Mouse (Mus musculus): ENCODE results near the gene Tbc1d17. TPM values are rescaled to one million over a fixed set of nuclear protein-coding genes. Genes with fewer than 3 reads are reported as not detected.

The Tbc1d17 gene
- polyA plus RNA-seq, 1 experiment from 2014 or later: 74.1 TPM

DNA sequence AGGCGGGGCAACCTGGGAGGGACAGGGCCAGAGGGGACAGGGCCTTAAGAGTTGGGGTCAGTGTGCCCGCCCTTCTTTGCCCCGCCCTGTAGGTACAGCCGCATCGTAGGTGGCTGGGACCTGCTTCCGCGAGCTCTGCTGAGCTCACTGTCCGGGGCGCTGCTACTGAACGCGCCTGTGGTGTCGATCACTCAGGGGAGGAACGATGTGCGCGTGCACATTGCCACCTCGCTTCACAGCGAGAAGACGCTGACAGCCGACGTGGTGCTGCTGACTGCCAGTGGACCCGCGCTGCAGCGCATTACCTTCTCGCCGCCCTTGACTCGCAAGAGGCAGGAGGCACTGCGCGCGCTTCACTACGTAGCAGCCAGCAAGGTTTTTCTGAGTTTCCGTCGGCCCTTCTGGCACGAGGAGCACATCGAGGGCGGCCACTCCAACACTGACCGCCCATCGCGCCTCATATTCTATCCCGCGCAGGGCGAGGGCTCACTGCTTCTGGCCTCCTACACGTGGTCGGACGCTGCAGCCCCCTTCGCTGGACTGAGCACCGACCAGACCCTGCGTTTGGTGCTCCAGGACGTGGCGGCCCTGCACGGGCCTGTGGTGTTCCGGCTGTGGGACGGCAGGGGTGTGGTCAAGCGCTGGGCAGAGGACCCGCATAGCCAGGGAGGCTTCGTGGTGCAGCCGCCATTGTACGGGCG is 9.2 kb downstream of the Tbc1d17 start:
- H3K4me2 ChIP-seq (ENCODE audit: low read depth, low read length): peak overlapping the region; percentile 68
- H3K4me1 ChIP-seq (ENCODE audit: control insufficient read depth, insufficient read depth, low read length): peaks cover 10% of the 10 kb centered on the region
- peak overlapping the region; percentile 39 for H3K4me3 ChIP-seq (replicated peaks; ENCODE audit: low read length)
- 0 out of 2 replicates have a peak, but pooled peaks cover 8% of the 10 kb centered on the region for H3K36me3 ChIP-seq (ENCODE audit: control insufficient read depth, insufficient read depth, low read length)
- 3% methylated on average over 58 of the region's 58 CpGs for WGBS
- H3K9me3 ChIP-seq (replicated peaks; ENCODE audit: control insufficient read depth, low read length): no peaks in the 10 kb centered on the region
- H3K27ac ChIP-seq (ENCODE audit: low read length): no peak overlapping the region
- peak; percentile 49; the same call in 1 of the 2 replicates for ATAC-seq (ENCODE audit: insufficient read depth, low FRiP score)
- peak overlapping the region; percentile 61 for H3K9ac ChIP-seq (ENCODE audit: low read length)
- no peaks in the 10 kb centered on the region; the same call in 1 of the 2 replicates for H3K27me3 ChIP-seq (ENCODE audit: control insufficient read depth, insufficient read depth, low read length)

DNA sequence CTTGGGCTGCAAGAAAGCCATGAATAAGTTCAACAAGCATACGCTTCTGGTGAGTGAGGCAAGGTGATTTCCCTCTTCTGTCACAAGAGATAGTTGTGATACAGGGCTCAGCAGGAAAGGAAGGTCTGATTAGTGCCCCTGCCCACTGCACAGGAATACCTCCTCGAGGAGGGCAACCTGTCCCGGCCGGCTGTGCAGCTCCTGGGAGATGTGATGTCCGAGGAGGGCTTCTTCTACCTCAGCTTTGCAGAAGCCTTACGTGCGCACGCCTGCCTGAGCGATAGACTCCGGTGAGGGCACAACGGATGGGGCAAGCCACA is 9.7 kb downstream of the Tbc1d17 start:
- Histone ChIP-seq H3K27me3 (ENCODE audit: control insufficient read depth, insufficient read depth, low read length) (no peaks in the 10 kb centered on the region; the same call in 1 of the 2 replicates), H3K27ac (ENCODE audit: low read length) (no peak overlapping the region), H3K4me3 (replicated peaks; ENCODE audit: low read length) (peak overlapping the region; percentile 39), H3K4me1 (ENCODE audit: control insufficient read depth, insufficient read depth, low read length) (peaks cover 11% of the 10 kb centered on the region), H3K36me3 (ENCODE audit: control insufficient read depth, insufficient read depth, low read length) (0 out of 2 replicates have a peak, but pooled peaks cover 8% of the 10 kb centered on the region), H3K9ac (ENCODE audit: low read length) (peak overlapping the region; percentile 61), H3K4me2 (ENCODE audit: low read depth, low read length) (peak overlapping the region; percentile 68), H3K9me3 (replicated peaks; ENCODE audit: control insufficient read depth, low read length) (no peaks in the 10 kb centered on the region)
- no peak for ATAC-seq (ENCODE audit: insufficient read depth, low FRiP score)
- WGBS: 33% methylated on average over 11 of the region's 11 CpGs

DNA sequence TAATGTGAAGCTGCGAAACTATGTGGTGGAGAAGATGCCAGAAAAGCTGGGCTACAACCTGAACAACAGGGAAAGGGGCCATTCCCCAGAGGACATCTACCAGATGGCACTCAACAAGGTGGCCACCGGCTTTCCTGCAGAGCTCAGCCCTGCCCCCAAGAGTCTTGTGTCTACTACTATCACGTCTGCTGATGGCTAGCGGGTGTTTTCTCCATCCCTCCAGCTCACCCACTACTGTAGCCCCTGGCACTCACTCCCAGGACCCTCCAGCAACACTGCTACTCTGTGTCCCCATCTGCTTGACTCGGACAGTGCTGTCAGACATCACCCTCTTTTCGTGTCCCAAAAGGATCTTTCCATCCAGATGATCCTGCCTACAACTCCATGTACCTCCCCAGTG is 10.8 kb downstream of the Tbc1d17 start:
- no peak overlapping the region for H3K27ac ChIP-seq (ENCODE audit: low read length)
- peaks cover 14% of the 10 kb centered on the region for H3K4me1 ChIP-seq (ENCODE audit: control insufficient read depth, insufficient read depth, low read length)
- 79% methylated on average over 6 of the region's 6 CpGs for WGBS
- no peak for ATAC-seq (ENCODE audit: insufficient read depth, low FRiP score)
- no peaks in the 10 kb centered on the region for H3K9me3 ChIP-seq (replicated peaks; ENCODE audit: control insufficient read depth, low read length)
- no peaks in the 10 kb centered on the region; the same call in 1 of the 2 replicates for H3K27me3 ChIP-seq (ENCODE audit: control insufficient read depth, insufficient read depth, low read length)
- H3K4me3 ChIP-seq (replicated peaks; ENCODE audit: low read length): no peak overlapping the region
- H3K4me2 ChIP-seq (ENCODE audit: low read depth, low read length): no peak overlapping the region
- no peak overlapping the region for H3K9ac ChIP-seq (ENCODE audit: low read length)
- H3K36me3 ChIP-seq (ENCODE audit: control insufficient read depth, insufficient read depth, low read length): 0 out of 2 replicates have a peak, but pooled peaks cover 8% of the 10 kb centered on the region

DNA sequence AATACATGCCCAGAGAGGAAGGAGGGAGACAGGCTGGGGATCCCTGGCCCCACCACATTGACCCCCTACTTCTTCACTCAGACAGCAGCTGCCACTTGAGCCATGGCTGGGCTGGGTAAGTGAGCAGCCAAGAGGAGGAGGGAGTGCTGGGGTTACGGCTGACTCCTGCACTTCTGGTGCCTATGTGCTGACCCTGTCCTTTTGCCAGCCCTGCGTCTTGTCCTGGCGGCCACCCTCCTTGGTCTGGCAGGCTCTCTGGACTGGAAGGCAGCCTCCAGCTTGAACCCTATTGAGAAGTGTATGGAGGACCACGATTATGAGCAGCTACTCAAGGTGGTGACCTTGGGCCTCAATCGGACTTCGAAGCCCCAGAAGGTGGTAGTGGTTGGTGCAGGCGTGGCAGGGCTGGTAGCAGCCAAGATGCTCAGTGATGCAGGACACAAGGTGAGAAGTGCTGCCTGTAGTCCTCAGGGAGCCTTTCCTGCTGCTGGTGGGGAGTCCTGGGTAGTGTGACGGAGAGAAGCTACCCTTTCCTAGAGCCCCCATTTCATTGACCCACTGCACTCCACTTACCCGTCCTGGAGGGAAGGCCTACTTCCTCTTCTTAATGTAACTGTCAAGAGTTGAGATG is 12.3 kb downstream of the Tbc1d17 start:
- Histone ChIP-seq H3K4me1 (ENCODE audit: control insufficient read depth, insufficient read depth, low read length) (peaks cover 14% of the 10 kb centered on the region), H3K27ac (ENCODE audit: low read length) (no peak overlapping the region), H3K36me3 (ENCODE audit: control insufficient read depth, insufficient read depth, low read length) (no peaks in the 10 kb centered on the region), H3K9me3 (replicated peaks; ENCODE audit: control insufficient read depth, low read length) (no peaks in the 10 kb centered on the region), H3K27me3 (ENCODE audit: control insufficient read depth, insufficient read depth, low read length) (no peaks in the 10 kb centered on the region; the same call in 1 of the 2 replicates), H3K4me3 (replicated peaks; ENCODE audit: low read length) (no peak overlapping the region), H3K4me2 (ENCODE audit: low read depth, low read length) (no peak overlapping the region), H3K9ac (ENCODE audit: low read length) (no peak overlapping the region)
- WGBS: 84% methylated on average over 9 of the region's 9 CpGs
- no peak for ATAC-seq (ENCODE audit: insufficient read depth, low FRiP score)

DNA sequence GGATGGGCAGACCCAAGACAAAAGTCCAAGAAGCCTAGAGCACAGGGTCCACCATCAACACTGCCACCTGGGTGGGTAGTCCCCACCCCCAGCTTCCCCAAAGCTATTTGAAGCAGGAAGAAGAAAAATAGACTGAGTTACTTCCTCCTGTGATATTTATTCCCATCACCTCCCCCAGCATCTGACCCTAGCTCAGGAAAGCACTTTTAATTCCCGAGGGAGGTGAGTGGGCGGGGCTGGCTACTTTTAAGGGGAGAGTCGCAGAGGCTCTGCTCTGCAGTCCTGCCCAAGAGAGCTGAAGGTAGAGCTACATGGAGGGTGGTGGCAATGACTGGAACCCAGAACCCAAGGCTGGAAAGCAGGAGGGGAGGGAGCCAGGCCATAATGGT is 12.9 kb downstream of the Tbc1d17 start:
- no peak for ATAC-seq (ENCODE audit: insufficient read depth, low FRiP score)
- 44% methylated on average over 3 of the region's 3 CpGs for WGBS
- no peaks in the 10 kb centered on the region for H3K9me3 ChIP-seq (replicated peaks; ENCODE audit: control insufficient read depth, low read length)
- H3K27me3 ChIP-seq (ENCODE audit: control insufficient read depth, insufficient read depth, low read length): no peaks in the 10 kb centered on the region; the same call in 1 of the 2 replicates
- no peak overlapping the region for H3K9ac ChIP-seq (ENCODE audit: low read length)
- peaks cover 14% of the 10 kb centered on the region for H3K4me1 ChIP-seq (ENCODE audit: control insufficient read depth, insufficient read depth, low read length)
- H3K36me3 ChIP-seq (ENCODE audit: control insufficient read depth, insufficient read depth, low read length): peaks cover 2% of the 10 kb centered on the region; the same call in 1 of the 2 replicates
- no peak overlapping the region for H3K27ac ChIP-seq (ENCODE audit: low read length)
- H3K4me3 ChIP-seq (replicated peaks; ENCODE audit: low read length): no peak overlapping the region
- no peak overlapping the region for H3K4me2 ChIP-seq (ENCODE audit: low read depth, low read length)

DNA sequence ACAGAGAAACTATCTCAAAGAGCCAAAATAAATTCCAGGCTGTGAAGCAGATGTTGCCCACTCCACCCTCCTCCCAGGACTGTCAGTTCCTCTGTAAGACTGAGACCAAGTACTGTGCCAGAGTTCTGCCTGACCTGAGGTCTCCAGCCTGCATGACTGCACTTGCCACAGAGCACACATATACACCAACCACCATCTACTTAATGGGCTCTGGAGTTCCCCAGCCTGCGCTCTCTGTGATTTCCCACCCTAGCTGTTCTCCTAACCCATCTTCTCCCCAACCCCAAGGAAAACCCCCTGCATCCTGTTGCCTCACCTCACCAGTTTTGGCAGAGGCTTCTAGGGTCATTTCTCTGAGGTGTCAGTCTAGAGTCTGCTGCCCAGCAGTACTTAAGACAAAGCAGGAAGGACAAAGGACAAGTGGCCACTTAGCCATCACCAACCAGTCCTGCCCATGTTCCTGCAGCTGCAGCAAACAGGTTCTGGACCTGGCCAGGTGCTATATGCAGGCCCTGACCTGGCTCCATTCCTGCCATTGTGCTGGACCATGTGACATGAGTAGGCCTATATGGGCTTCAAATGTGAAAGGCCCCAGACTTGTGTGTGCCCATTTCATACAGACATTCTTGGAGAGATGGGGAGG is 13.4 kb downstream of the Tbc1d17 start:
- peaks cover 7% of the 10 kb centered on the region; the same call in 1 of the 2 replicates for H3K36me3 ChIP-seq (ENCODE audit: control insufficient read depth, insufficient read depth, low read length)
- ATAC-seq (ENCODE audit: insufficient read depth, low FRiP score): no peak
- H3K4me3 ChIP-seq (replicated peaks; ENCODE audit: low read length): no peak overlapping the region
- H3K9me3 ChIP-seq (replicated peaks; ENCODE audit: control insufficient read depth, low read length): no peaks in the 10 kb centered on the region
- no peak overlapping the region for H3K27ac ChIP-seq (ENCODE audit: low read length)
- H3K27me3 ChIP-seq (ENCODE audit: control insufficient read depth, insufficient read depth, low read length): no peaks in the 10 kb centered on the region; the same call in 1 of the 2 replicates
- H3K9ac ChIP-seq (ENCODE audit: low read length): no peak overlapping the region
- H3K4me2 ChIP-seq (ENCODE audit: low read depth, low read length): no peak overlapping the region
- 88% methylated on average over 1 of the region's 1 CpGs for WGBS
- H3K4me1 ChIP-seq (ENCODE audit: control insufficient read depth, insufficient read depth, low read length): peaks cover 14% of the 10 kb centered on the region

DNA sequence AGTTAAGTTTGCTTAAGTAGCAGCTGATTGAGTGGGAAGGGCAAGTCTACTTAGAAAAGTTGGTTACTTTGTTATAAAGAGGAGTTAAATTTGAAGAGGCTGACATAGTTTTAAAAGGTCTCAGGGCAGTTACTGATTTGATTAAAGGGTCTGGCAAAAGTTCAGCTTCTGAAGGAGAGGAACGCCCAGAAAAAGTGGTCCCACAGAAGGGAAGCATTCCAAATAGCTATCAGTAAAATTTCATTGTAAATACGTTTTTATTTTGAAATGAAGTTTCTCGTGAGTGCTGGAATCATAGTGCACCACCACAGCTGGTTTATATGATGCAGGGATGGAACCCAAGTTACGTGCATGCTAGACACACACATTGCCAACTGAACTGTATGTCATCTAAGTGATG is 16.1 kb downstream of the Tbc1d17 start:
- H3K9ac ChIP-seq (ENCODE audit: low read length): no peak overlapping the region
- no peak overlapping the region for H3K27ac ChIP-seq (ENCODE audit: low read length)
- no peaks in the 10 kb centered on the region; the same call in 1 of the 2 replicates for H3K27me3 ChIP-seq (ENCODE audit: control insufficient read depth, insufficient read depth, low read length)
- no peak overlapping the region for H3K4me3 ChIP-seq (replicated peaks; ENCODE audit: low read length)
- 49% methylated on average over 4 of the region's 4 CpGs for WGBS
- H3K4me1 ChIP-seq (ENCODE audit: control insufficient read depth, insufficient read depth, low read length): peaks cover 3% of the 10 kb centered on the region
- H3K36me3 ChIP-seq (ENCODE audit: control insufficient read depth, insufficient read depth, low read length): peaks cover 27% of the 10 kb centered on the region
- H3K4me2 ChIP-seq (ENCODE audit: low read depth, low read length): no peak overlapping the region
- no peaks in the 10 kb centered on the region for H3K9me3 ChIP-seq (replicated peaks; ENCODE audit: control insufficient read depth, low read length)
- no peak for ATAC-seq (ENCODE audit: insufficient read depth, low FRiP score)

DNA sequence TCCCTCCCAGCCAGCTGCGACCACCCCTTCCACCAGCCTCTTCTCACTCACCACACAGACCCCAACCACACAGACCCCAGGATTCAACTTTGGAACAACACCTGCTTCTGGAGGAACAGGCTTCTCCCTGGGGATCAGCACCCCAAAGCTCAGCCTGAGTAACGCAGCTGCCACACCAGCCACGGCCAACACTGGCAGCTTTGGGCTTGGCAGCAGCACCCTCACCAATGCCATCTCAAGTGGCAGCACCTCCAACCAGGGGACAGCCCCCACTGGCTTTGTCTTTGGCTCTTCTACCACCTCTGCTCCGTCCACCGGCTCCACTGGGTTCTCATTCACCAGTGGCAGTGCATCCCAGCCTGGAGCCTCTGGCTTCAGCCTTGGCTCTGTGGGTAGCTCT is 20.2 kb downstream of the Tbc1d17 start:
- no peak overlapping the region for H3K4me2 ChIP-seq (ENCODE audit: low read depth, low read length)
- peaks cover 27% of the 10 kb centered on the region for H3K36me3 ChIP-seq (ENCODE audit: control insufficient read depth, insufficient read depth, low read length)
- 95% methylated on average over 5 of the region's 5 CpGs for WGBS
- H3K27me3 ChIP-seq (ENCODE audit: control insufficient read depth, insufficient read depth, low read length): no peaks in the 10 kb centered on the region
- H3K4me3 ChIP-seq (replicated peaks; ENCODE audit: low read length): no peak overlapping the region
- H3K9me3 ChIP-seq (replicated peaks; ENCODE audit: control insufficient read depth, low read length): no peaks in the 10 kb centered on the region
- H3K9ac ChIP-seq (ENCODE audit: low read length): no peak overlapping the region
- H3K4me1 ChIP-seq (ENCODE audit: control insufficient read depth, insufficient read depth, low read length): peaks cover 9% of the 10 kb centered on the region
- H3K27ac ChIP-seq (ENCODE audit: low read length): no peak overlapping the region
- ATAC-seq (ENCODE audit: insufficient read depth, low FRiP score): no peak

DNA sequence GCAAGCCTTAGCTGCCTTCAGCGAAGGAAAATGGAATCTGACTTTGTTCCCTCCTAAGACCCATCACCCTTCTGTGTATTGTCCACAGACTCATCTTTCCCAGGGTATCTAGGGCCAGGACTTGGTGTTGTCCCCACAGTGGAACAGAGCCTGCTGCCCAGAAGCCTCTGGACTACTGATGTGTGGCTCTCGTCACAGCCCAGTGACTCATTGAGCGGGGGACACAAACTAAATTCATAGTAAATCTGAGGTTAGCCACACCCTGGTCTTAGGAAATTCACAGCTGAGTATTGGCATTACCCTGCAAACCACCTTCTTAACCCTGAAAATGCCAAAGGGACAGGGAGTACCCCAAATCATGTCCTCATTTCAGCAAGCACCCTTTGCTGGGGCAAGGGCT is 22.1 kb downstream of the Tbc1d17 start:
- no peak overlapping the region for H3K9ac ChIP-seq (ENCODE audit: low read length)
- no peak overlapping the region for H3K4me3 ChIP-seq (replicated peaks; ENCODE audit: low read length)
- peaks cover 27% of the 10 kb centered on the region for H3K36me3 ChIP-seq (ENCODE audit: control insufficient read depth, insufficient read depth, low read length)
- 62% methylated on average over 3 of the region's 3 CpGs for WGBS
- peaks cover 18% of the 10 kb centered on the region for H3K4me1 ChIP-seq (ENCODE audit: control insufficient read depth, insufficient read depth, low read length)
- no peak overlapping the region for H3K27ac ChIP-seq (ENCODE audit: low read length)
- no peak overlapping the region for H3K4me2 ChIP-seq (ENCODE audit: low read depth, low read length)
- ATAC-seq (ENCODE audit: insufficient read depth, low FRiP score): no peak
- no peaks in the 10 kb centered on the region for H3K27me3 ChIP-seq (ENCODE audit: control insufficient read depth, insufficient read depth, low read length)
- H3K9me3 ChIP-seq (replicated peaks; ENCODE audit: control insufficient read depth, low read length): no peaks in the 10 kb centered on the region

All from stomach, embryonic 16.5 days (tissue).